Mouse (Mus musculus): Measurements from ENCODE around the gene Gm4756. TPM values are rescaled to one million over a fixed set of nuclear protein-coding genes. Genes with fewer than 3 reads are reported as not detected.

The Gm4756 gene
- polyA plus RNA-seq, 1 experiment = not detected

GRCm38 (mm10) chr12:72536021-72536597, 113.4 kb downstream of the Gm4756 start, which contains the start of gene Pcnx4:
Gene Pcnx4 (plus strand): TSS chr12:72536383.
- Histone ChIP-seq H3K27ac (ENCODE audit: control insufficient read depth, insufficient read depth, low read depth, low read length) (peak within 1 kb of the TSS; percentile 77), H3K36me3 (ENCODE audit: control insufficient read depth, insufficient read depth, low read length) (peaks cover 3% of the 10 kb centered on the region), H3K27me3 (ENCODE audit: control insufficient read depth, insufficient read depth, low read length) (no peaks in the 10 kb centered on the region), H3K4me1 (ENCODE audit: control insufficient read depth, insufficient read depth, low read length) (peaks cover 2% of the 10 kb centered on the region; the same call in 1 of the 2 replicates), H3K4me3 (ENCODE audit: control insufficient read depth, low read depth, low read length) (peak within 1 kb of the TSS; percentile 92)
- TF ChIP-seq POLR2A (IDR thresholded peaks at IDR 0.05; ENCODE audit: control insufficient read depth, low read depth, low read length) (peak; percentile 67; the same call in 1 of the 2 replicates), CTCF (IDR thresholded peaks at IDR 0.05; ENCODE audit: control insufficient read depth, insufficient read depth, insufficient replicate concordance, low read depth, low read length) (no peak; the same call in 1 of the 2 replicates)

- Histone ChIP-seq H3K4me3 (ENCODE audit: control insufficient read depth, low read depth, low read length) (peak overlapping the region; percentile 92), H3K4me1 (ENCODE audit: control insufficient read depth, insufficient read depth, low read length) (peaks cover 2% of the 10 kb centered on the region; the same call in 1 of the 2 replicates), H3K27ac (ENCODE audit: control insufficient read depth, insufficient read depth, low read depth, low read length) (peak overlapping the region; percentile 77)
These were observed 113.9 kb downstream of the Gm4756 start for GRCm38 (mm10) chr12:72535599-72535998.

GRCm38 (mm10) chr12:72533986-72534385, 115.5 kb downstream of the Gm4756 start:
- Histone ChIP-seq H3K4me1 (ENCODE audit: control insufficient read depth, insufficient read depth, low read length) (peaks cover 2% of the 10 kb centered on the region; the same call in 1 of the 2 replicates), H3K4me3 (ENCODE audit: control insufficient read depth, low read depth, low read length) (no peak overlapping the region), H3K36me3 (ENCODE audit: control insufficient read depth, insufficient read depth, low read length) (peaks cover 3% of the 10 kb centered on the region), H3K27me3 (ENCODE audit: control insufficient read depth, insufficient read depth, low read length) (no peaks in the 10 kb centered on the region), H3K27ac (ENCODE audit: control insufficient read depth, insufficient read depth, low read depth, low read length) (no peak overlapping the region)
- TF ChIP-seq POLR2A (IDR thresholded peaks at IDR 0.05; ENCODE audit: control insufficient read depth, low read depth, low read length) = no peak
- no peak for TF ChIP-seq CTCF (IDR thresholded peaks at IDR 0.05; ENCODE audit: control insufficient read depth, insufficient read depth, insufficient replicate concordance, low read depth, low read length)

More at GRCm38 (mm10) chr12:72535599-72535998, 113.9 kb downstream of the Gm4756 start:
- Histone ChIP-seq H3K27me3 (ENCODE audit: control insufficient read depth, insufficient read depth, low read length) (no peaks in the 10 kb centered on the region), H3K36me3 (ENCODE audit: control insufficient read depth, insufficient read depth, low read length) (peaks cover 3% of the 10 kb centered on the region)
- no peak for TF ChIP-seq POLR2A (IDR thresholded peaks at IDR 0.05; ENCODE audit: control insufficient read depth, low read depth, low read length)
- TF ChIP-seq CTCF (IDR thresholded peaks at IDR 0.05; ENCODE audit: control insufficient read depth, insufficient read depth, insufficient replicate concordance, low read depth, low read length) = no peak

- TF ChIP-seq CTCF (IDR thresholded peaks at IDR 0.05; ENCODE audit: control insufficient read depth, insufficient read depth, insufficient replicate concordance, low read depth, low read length) = no peak
- no peak for TF ChIP-seq POLR2A (IDR thresholded peaks at IDR 0.05; ENCODE audit: control insufficient read depth, low read depth, low read length)
- no peaks in the 10 kb centered on the region for H3K27me3 ChIP-seq (ENCODE audit: control insufficient read depth, insufficient read depth, low read length)
- no peak overlapping the region for H3K4me3 ChIP-seq (ENCODE audit: control insufficient read depth, low read depth, low read length)
- H3K4me1 ChIP-seq (ENCODE audit: control insufficient read depth, insufficient read depth, low read length) = peaks cover 2% of the 10 kb centered on the region; the same call in 1 of the 2 replicates
- H3K36me3 ChIP-seq (ENCODE audit: control insufficient read depth, insufficient read depth, low read length) = no peaks in the 10 kb centered on the region
- no peak overlapping the region for H3K27ac ChIP-seq (ENCODE audit: control insufficient read depth, insufficient read depth, low read depth, low read length)
These were observed 117.2 kb downstream of the Gm4756 start for GRCm38 (mm10) chr12:72532303-72532702.

Other genes with a start within 250 kb of the Gm4756 start
- gene Rtn1, start 240.6 kb downstream of the Gm4756 start, polyA plus RNA-seq (2012; rRNA removed) = 30.8 TPM in 2 replicates
- 69.3 and 73.4 TPM in 2 replicates for gene Lrrc9, start 207.8 kb downstream of the Gm4756 start, polyA plus RNA-seq (2012; rRNA removed)
- gene Pcnx4, start 113.3 kb downstream of the Gm4756 start, polyA plus RNA-seq (2012; rRNA removed) = 7.1 and 7.6 TPM in 2 replicates
- 14.9 and 19.3 TPM in 2 replicates for gene Dhrs7, start 15.2 kb upstream of the Gm4756 start, polyA plus RNA-seq (2012; rRNA removed)
- 204 and 252 TPM in 2 replicates for gene Ppm1a, start 107.8 kb upstream of the Gm4756 start, polyA plus RNA-seq (2012; rRNA removed)

All from testis, adult 2 months (tissue).